Mouse (Mus musculus) olfactory bulb, adult 2 months (tissue): ENCODE measurements around the gene Phex.

Experiments
- CTCF ChIP-seq: fragments of 200-500 bp; IDR thresholded peaks from 2 replicates; pipeline ENCODE4 v1.5.1; 2012; ENCODE audit warnings: low read depth, mild to moderate bottlenecking, low read length, moderate library complexity; ENCODE audit not compliant: insufficient read depth
- POLR2A ChIP-seq: fragments of 200-500 bp; IDR thresholded peaks from 2 replicates; pipeline ENCODE4 v1.6.1; 2012; ENCODE audit warnings: mild to moderate bottlenecking, low read depth, low read length, moderate library complexity; ENCODE audit not compliant: insufficient read depth

- TF ChIP-seq CTCF (no peak), POLR2A (no peak)
Observed at GRCm38 (mm10) chrX:157305852-157306232, 109.3 kb downstream of the Phex start.
